Mouse (Mus musculus): ENCODE measurements at regions not wholly inside any gene's neighbourhood (a gene's known extent, or its start where the extent isn't known, plus 50 kb on each side); places are given as distances from the start of the nearest gene placed in this dataset.

DNA sequence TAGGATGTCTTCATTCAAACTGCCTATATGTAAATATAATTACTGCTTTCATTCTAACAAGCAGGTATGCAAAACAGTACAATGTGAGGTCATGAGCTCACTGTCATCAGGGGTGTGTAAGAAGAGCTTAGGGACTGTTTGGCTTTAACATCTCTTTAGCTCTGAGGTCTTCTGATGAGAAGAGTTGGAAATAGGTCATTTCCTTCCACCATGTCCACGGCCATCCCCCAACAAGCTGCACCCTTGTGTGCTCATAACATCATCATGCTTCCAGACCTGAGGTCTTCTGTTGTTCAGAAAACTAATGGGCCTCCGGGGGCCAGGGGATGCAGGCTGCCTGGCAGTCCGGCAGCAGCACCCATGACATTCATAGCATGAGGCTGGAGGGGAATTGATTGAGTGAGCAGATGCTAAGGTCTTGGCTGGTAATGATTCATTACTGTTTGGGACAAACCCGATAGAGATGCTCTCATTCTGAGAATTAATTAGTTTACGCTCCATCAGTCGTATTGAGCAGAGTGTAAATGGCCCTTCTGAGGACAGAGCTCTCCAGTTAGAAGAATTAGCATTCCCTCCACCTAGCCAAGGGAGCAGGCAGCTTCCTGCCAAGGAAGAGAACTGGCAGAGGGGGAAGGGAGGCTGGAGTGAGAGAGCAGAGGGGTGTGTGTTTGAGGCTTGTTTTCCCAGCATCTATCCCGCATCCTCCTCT lies 64.0 kb downstream of the Rps24 start:
- no peak for DNase-seq (ENCODE audit: low spot score)

DNA sequence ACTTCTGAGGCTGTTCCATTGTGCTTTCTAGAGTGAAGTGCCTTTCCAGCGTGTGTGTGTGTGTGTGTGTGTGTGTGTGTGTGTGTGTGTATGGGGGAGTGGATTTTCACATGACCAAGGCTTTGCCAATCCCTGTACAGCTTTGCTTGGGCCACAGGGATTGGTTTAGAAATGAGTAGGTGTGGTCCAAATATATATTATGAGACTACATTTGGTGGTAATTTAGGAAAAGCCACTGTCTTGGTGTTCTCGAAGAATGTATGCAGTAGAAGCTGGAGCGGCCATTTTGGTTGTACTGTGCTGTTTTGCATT lies 64.5 kb downstream of the Rps24 start:
- DNase-seq (ENCODE audit: low spot score), result no peak

DNA sequence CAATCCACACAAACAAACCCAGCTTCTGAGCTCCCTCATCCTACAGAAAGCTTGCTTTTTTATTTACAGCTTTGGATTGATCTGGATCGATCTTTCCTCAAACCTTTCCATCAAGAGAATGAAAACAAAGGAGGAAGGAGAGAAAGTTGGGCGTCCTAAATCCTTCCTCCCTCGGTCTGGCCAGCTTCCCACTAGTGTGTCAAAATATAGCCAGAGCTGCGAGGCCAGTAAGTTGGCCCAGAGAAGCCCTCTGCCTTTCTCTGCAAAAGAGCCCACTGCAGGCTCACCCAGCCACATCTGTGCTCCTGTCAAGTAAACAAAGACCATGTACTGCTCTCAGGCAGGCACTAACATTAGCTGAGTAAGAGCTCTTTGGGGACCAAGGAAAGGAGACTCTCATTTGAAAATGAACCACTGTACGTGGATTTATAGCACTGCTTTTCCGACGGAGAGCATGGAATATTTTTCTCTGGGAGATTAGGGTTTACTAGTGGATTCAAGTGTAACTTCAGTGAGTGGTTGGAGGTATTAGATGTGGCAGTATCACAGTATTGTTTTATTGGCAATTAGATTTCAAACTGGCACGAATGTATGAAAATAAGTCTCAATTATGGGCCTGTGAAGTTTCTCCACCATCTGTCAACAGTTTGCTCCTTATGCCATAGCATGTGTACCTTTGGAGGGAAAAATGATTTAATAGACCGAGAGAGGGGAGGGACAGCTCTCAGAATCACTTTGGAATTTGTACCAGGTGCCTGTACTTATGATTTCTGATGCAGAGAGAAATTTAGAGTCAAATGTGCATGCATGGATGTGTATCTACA lies 78.1 kb downstream of the Rps24 start:
- no peak for DNase-seq (ENCODE audit: low spot score)

DNA sequence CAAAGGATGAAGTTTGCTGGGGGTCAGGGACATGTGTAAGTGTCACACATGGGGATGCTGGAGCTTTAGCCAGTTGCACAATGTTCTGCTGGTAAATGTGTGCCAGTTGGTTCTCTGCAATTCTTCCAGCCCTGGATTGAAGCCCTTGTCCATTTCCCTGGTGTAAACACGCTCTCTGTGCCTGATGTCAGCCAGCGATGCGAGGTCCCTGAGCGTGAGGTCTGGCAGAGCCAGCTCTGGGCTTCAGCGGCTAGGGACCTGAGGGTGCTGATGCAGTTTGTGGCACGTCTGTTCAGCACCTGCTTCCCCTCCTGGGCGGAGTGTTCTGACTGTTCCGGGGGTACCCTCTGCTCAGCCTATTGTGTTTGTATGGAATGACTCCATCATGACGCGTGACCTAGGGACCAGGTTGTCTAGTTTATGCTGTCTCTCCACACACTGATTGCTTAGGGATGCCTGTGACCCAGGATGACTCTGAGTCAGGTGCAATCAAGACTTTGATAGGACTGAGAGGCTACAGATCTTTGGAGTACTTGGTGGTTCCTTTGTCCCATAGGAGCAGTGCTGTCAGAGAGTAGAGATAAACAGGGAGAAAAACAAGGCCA lies 78.9 kb downstream of the Rps24 start:
- no peak for DNase-seq (ENCODE audit: low spot score)

DNA sequence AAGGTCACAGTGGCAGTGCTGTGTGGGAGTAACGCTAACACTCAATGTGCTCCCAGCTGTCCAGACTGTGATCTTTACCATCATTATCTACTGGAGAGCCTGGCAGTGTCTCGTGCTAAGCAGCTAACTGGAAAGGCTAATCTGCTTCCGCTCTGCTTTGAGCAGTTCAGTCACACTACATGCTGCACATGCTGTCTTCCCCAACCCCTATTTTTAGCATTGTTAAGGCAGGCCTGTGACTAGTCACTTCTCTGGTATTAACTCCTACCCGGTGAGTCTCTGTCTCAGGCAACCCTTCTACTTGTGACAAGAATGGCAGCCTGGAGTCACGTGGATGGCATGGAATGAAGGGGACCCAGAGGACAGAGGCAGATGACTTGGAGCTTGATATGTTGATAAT lies 88.2 kb downstream of the Rps24 start:
- no peak for DNase-seq (ENCODE audit: low spot score)

DNA sequence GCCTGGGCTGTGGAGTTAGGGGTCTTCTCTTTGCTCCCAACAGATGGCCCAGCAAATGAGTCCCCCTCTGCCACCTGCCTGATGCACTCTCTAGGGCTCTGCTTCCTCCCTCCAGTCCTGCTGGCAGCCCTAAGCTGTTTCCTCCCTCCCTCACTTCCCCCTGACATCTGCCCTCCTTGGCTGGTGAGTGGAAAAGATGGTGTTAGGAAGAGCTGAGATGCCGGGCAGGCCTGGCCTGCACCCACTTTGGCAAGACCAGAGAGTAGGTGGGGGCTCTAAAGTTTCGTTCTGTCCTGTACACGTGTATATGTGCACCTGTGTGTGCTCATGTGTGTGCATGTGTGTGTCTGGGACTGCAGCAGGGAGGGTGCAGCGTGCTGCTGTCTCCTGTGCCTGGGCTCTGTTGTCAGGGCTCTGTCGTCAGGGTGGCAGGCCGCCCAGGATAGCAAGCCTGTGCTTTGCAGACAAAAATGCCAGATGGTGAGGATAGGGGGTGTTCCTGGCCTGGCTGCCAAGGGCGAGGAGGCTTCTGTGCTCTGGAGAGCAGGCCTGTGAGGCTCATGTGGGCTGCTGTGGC lies 91.7 kb downstream of the Rps24 start:
- DNase-seq (ENCODE audit: low spot score), result peak; percentile 25

DNA sequence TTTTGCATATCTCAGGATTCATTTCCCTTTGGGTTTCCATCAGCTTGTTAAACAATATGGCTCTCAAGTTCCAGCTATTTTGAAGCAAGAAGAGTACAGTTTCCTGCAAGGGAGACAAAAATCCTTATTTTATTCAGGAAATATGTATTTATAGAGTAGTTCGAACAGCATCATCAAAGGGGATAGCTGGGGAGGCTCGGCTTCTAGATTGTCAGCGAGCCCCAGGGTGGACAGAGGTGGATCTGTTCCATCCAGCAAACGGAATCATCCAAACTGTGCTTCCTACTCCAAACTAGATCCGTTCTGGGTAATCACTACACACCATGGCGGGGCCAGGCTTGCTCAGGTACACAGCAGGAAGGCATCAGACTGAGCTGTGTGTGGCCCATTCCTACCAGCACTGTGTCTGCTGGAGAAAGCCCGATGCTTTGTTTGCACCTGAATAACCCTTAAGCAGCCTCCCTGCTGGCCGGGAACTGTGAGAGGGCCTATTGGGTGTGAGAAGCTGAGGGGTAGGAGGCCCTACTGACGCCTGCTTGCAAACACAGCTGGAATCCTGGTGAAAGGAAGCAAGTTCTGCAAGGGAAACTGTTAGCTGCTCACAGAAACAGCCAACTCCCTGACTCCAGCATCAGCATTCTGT lies 92.3 kb downstream of the Rps24 start:
- no peak for DNase-seq (ENCODE audit: low spot score)

DNA sequence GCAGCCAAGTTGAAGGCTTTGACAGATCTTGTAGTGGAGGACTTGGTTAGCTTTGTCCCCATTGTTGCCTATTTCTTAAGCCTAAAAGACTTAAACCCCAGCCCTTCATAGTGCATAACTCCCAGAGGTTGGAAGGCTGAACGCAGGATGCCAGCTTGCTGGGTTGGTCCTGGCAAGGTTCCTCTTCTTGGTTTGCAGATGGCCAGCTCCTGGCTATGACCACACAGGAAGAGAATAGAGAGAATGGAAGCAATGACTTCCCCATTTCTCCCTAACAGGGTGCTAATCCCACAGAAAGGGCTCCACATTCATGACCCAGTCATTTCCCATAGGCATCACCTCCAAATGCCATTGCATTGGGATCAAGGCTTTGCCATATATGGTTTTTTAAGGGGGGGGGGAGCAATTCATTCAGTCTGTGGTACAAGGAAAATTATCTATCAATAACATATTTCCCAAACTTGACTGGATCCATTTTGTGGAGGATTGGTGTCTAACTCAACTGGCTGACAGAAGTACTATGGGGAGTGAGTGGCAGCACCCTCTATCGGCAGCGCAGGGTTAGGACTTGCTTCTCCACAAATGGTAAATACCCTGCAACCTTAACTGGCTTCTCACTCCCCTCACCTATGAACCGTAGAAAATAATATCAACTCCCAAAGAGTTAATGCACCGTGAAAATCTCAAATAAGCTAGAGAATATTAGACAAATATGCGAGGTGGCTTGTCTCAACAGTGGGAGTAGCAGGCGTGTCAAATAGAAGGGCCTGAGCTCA lies 99.4 kb downstream of the Rps24 start:
- no peak for DNase-seq (ENCODE audit: low spot score)

DNA sequence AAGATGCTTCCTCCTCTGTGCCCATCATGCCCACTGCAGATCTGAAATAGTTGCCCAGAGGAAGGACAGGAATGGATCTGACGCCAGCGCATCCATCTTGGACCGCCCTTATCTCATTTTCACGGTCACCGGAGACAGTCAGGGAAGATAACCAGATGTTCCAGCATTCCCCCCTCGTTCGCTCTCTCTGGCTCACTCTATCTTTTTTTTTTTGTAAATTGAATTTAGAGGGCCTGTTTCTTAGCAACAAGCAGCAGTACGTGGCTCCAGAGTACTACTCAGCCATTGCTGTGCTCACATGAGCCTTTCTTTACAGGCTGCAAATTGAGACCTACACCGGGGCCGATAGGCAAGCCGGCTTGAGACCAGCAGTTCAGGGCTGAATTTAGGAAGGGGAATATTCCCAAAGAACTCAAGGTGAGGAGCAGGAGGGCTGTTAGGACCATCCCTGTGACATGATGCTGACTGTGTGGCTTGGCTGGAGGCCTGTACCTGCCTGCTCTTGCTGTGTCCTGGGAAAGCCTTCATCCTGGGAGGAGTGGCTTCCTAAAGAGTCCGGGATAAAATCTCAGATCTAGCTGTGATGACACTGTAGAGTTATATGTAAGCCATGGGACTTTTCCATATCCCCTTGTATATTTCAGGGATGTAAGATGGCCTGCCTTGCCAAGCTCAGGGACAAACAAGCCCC lies 100.2 kb downstream of the Rps24 start:
- DNase-seq (ENCODE audit: low spot score), result no peak

DNA sequence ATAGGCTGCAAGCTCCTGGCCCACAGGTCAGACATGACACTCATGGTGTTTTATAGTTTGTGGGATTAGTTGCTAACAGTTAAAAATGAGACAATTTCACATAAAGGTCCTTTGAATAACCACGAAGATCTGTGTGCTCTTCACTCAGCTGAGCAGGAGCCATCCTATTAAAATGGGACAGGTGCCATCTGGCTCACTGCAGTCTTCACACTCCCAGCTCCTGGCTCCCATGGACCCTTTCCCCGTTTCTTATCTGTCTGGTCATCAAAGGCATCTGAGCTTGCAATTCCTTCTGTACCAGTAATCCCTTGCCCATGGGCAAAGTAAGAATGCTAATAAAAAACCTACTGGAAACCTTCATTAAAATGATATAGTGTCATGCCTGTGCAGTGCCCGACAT lies 101.1 kb downstream of the Rps24 start:
- no peak for DNase-seq (ENCODE audit: low spot score)

DNA sequence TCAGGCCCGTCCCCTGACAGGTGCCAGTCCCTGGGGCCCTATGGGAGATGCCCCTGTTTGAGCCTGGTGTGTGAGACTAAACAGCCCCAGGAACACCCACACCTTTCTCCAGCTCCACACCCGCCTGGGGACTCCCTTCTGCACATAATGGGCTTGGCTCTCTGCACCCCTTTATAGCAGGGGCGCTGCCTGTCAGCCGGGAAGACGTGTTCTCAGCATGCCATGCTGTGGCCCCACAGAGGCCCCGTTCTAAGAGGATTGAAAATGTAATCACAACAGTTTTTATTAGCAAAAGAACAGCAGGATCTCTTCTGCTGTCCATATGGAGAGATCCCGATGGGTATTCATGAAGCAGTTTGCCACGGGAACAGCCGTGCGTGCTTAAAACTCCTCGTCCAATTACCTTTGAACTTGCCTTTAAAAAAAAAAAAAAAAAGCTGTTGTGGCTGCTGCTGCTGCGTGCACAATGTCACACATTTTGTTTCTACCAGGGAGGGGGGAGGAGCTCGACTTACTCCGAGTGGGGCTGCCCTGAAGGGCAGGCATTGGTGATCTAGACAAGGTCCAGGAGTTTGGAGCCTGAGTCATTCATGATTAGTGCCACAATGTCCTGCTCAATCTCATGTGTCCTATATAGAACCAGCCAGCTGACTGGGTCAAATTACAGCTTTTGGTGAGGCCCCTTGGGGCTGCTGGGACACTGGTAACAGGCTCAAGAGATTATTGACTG lies 119.7 kb downstream of the Rps24 start:
- DNase-seq (ENCODE audit: low spot score), result no peak

DNA sequence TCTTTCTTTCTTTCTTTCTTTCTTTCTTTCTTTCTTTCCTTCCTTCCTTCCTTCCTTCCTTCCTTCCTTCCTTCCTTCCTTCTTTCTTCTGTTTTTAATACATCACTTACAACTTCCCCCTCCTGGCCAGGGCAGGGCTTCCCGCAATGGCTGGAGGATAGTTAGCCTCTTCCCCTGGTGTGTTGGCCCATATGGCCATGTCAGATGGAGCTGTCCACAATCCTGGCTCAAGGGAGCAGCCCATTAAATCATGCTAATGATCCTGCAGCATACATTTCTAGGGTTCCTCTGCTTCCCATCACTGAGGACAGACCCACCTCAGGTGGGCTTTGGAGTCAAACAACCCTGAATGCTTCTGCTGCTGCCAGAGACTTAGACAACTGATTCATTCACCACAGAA lies 121.4 kb downstream of the Rps24 start:
- DNase-seq (ENCODE audit: low spot score), result no peak

DNA sequence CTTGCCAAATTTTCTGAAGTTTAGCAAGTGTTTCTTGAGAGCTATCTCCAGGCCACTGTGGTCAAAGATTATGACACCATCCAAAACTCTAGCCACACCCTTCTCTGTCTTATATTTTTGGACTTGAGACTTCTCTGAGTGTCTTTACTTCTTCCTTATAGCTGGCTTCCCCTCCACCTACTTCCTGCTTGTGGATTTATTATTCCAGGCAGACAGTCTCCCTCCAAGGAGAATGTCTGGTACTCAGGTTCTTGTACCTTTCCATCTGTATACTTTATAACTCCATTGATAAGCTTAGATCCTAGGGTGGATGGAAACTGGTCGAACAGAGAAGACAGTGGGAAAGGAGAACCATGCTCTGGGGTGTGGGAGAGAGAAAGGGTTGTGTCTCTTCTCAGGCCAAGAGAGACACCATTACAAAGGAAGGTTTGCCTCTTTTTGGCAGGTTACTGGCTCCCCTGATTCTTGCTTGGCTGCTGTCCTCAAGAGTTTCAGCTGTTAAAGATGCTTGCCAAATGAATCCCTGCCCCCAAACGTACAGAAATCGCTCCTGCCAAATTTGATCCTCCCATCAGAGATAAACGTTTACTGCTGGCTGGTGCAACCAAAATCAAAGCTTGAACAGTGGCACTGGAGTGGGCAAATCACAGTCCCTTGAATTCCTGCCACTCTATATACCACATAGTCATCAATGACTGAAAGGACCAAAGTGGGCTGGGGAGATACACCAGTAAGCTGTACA lies 125.5 kb downstream of the Rps24 start:
- no peak for DNase-seq (ENCODE audit: low spot score)

DNA sequence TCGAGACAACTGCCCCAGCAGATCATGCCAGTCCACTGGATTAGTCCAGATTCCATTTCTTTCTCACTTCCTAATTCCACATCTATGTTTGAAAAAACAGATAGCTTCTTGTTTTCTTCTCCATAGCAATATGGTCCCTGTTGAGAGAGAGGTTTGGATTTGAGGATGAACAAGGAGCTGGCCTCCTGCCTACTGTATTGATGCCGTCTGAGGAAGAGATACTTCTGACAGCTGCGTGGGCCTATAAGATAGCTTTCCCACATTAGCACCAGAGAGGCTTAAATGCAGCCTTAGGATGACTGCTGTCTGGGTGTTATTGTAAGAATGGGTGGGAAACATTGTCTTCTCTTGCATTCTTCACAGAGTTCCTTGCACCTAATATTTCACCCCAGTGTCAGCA lies 128.9 kb downstream of the Rps24 start:
- DNase-seq (ENCODE audit: low spot score), result no peak

DNA sequence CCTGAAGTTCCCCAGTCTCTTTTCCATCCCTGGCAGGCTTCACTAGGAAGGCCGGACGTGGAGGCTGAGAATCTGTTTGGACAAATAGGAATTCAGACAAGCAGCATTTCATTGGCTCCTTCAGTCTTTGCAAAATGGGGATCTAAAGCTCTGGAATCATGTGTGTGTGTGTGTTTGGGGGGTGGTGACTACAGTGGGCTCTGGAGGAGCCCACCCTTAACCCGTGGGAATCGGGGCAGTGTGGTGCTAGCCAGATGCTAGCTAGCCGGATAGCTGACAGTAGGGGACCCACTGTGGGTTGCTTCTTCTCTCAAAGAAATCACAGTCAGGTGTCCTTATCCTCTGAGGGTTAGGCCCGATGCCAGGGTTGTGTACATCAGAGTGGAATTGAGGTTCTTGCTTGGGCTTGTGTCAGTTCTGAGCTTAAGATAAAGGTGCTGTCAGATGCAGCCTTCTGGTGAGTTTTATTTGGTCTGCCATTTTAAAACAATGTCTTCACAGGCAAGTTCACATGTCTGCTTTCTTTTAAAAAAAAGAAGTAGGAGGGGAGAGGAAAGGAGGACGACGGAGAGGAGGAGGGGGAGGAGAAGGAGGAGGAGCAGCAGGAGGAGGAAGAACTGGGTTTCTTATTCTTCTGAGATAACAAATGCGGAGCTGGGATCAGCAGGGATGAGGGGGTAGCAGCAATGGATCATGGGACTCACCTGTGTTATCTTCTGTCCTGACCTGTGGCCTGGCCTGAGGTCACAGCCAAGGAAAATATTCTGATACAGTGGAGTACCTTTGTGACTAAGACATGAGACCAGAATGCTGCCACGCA lies 129.6 kb downstream of the Rps24 start:
- DNase-seq (ENCODE audit: low spot score), result no peak

DNA sequence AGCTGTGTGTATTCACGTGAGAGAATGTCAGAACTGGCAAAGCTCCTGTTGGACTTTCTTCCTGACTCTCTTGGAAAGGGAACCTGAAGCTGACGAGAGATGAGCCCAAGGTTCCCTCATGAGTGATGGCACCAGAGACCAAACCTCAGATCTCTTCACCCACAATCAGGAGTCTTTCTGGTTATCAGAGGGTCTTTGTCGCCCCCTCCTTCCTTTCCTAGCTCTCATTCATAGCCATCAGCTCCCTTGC lies 130.1 kb downstream of the Rps24 start:
- DNase-seq (ENCODE audit: low spot score), result no peak

DNA sequence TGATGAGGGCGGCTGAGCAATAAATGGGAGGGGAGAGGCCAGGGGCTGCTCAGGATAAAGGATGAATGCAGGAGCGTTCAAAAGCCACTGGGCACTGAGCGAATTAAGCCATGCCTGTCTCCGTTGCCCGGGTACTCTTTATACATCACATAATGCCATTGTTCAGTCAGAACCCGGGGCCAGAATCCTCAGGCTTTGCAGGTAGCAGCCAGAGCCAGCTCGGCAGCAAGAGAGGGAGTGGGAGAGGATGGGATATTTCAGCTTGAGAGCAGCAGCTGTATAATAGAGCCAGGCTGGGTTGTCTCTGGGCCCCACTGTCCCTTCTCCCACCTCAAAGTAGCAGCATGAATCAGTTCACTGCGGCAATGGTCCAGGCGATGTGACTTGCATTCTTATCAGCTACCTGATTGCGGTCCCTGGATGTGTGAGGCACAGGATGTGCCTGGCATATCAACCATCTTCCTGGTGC lies 130.5 kb downstream of the Rps24 start:
- DNase-seq (ENCODE audit: low spot score), result no peak

DNA sequence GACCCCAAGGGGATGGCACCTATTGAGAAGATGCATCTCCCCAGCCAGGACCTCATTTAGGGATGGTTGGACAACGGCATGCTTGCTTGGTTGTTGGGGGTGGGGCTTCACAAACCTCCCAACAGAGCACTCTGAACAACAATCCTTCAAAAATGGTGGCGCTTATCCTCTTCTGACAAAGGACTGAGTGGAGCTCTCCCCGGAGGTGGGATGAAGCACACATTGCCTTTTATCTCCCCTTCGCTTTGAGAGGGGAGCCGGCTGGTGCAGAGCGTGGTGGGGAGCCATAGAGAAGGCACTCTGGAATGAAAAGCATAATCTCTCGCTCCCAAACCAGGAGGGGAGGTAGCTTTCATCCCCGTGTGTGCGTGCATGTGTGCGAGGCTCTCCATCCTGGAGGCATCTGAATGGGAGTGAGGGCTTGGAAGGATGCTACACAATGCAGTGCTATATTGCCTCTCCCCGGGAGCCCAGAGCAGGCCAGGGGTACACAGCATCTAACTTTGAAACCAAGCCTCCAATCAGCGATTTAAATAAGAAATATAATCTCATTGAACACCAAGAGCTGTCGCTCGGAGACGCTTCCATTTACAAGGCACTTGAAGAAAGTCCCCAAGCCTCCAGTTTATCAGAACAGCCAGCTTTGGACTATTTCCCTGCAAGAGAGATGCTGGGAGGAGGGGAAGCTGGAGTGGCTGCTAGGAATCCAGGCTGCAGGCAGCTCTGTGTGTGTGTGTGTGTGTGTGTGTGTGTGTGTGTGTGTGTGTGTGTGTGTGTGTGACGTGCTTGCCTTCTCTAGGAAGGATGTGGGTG lies 131.5 kb downstream of the Rps24 start:
- DNase-seq (ENCODE audit: low spot score), result no peak
